Mouse (Mus musculus) gonadal fat pad, adult 2 months (tissue): Measurements from ENCODE around the gene Acot10. TPM values are rescaled to one million over a fixed set of nuclear protein-coding genes. Genes with fewer than 3 reads are reported as not detected.
"Not testable (repeated sequence)": the region's sequence is repeated elsewhere in the genome, so short reads cannot be mapped to it uniquely, and the experiment has no call there.

Experiments
- DNase-seq: peaks from one replicate; pipeline ENCODE4 v3.0.0-alpha.2; 2012; ENCODE audit warnings: low read depth
- polyA plus RNA-seq: library from polyadenylated mRNA; depleted of rRNA; stranded (reverse); fragments of >200 nt; gene quantifications from 2 replicates; pipeline ENCODE4 v1.2.3, GENCODE M21; 2012; rRNA removed

Acot10 gene
- 0.18 and 0.30 TPM in 2 replicates for polyA plus RNA-seq

GRCm38 (mm10) chr15:20666650-20667049 lies at the start of gene Acot10:
TSS of gene Acot10 (minus strand) at chr15:20666750.
- DNase-seq = no peak

DNA sequence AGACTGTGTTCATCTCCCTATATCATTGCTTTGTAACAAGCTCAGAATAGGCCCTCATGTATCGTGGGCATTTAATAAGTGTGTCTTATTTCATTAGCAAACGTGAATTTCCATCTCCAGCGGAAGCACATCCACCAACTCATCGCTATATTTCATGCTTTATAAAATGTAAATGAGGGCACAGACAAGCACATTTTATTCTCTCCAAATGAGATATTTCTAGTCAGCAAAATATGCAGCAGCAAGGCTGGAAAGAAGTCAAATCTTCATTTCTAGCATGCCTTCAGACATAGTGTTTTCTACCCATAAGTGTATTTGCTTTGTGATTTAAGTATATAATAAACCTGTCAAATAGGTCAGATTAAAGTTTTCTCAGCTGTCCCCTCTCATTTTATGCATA lies 45.3 kb upstream of the Acot10 start:
- no peak for DNase-seq

DNA sequence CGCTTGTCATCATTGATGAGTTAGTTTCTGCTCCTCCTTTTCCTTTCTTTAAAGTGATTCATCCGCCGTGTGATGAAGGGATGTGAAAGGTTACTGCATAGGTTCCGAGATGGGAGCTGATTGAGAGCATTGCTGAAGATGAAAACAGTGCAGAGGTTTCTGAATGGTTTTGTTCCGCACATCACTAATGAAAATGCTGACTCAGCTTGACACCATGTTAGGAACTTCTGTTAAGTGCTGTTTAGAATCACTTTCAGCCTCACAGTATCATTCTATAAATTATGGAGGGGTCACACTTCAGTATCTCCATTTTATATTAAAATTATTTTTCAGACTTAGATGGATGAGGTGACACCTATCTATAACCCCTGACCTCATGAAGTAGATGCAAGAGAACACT lies 29.7 kb upstream of the Acot10 start:
- no peak for DNase-seq

GRCm38 (mm10) chr15:20684200-20684599 lies 17.6 kb upstream of the Acot10 start:
- no peak for DNase-seq

GRCm38 (mm10) chr15:20682719-20683118 lies 16.2 kb upstream of the Acot10 start:
- no peak for DNase-seq

DNA sequence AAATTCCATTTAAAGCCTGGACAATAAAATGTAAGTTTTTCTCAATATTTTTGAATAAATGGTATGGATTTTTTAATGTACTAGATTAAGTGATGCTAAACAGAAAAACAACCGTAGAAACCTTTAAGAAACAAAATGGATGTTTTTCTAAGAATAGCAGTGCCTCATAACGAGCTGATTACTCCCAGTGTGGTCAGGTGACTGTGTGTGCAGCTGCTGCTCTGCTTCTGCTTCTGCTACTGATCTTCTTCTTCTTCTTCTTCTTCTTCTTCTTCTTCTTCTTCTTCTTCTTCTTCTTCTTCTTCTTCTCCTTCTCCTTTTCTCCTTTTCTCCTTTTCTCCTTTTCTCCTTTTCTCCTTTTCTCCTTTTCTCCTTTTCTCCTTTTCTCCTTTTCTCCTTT lies 3.0 kb upstream of the Acot10 start:
- DNase-seq = not testable (repeated sequence)

GRCm38 (mm10) chr15:20667989-20668388 lies 1.4 kb upstream of the Acot10 start:
- DNase-seq = no peak

DNA sequence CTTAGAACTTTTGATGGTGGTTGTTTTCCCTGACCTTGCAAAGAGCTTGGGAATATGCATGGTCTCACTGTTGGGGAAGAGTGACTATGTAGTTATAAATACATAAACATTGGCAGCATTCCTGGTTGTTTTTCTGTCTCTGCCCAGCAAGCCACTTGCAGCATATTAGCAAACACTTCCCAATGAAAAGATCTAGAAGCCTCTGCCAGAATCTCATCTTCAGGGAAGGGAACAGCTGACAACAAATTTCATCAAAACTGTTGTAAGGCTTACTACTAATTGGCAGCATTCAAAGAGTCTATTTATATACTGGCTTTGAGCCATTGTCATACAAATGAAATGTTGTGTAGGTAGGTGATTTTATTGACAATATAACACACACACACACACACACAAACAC lies 800 bp upstream of the Acot10 start:
- no peak for DNase-seq

GRCm38 (mm10) chr15:20660221-20660620 lies 6.3 kb downstream of the Acot10 start:
- DNase-seq = no peak

DNA sequence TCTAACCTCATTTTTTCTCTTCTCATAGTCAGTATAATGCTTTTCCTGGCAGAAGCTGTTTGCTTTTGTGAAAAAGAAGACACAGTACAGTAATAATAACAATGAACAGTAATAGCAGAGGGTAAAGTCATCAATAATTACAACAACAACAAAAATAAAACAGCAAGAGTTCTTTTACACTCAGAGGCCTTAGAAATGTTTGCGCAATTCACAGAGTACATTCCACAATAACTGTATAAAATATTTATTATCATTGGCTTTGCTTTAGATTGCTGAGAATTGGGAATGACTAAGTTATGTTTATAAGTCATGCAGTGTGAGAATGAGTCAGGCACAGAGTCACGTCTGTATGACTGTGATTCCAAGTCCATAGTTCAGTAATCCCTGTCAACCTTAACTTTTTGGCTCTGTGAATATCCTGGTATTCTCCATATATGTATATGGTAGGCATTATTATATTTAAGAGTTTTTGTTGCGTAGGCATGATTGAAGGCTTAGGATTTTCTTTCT lies 23.6 kb downstream of the Acot10 start:
- DNase-seq = no peak

DNA sequence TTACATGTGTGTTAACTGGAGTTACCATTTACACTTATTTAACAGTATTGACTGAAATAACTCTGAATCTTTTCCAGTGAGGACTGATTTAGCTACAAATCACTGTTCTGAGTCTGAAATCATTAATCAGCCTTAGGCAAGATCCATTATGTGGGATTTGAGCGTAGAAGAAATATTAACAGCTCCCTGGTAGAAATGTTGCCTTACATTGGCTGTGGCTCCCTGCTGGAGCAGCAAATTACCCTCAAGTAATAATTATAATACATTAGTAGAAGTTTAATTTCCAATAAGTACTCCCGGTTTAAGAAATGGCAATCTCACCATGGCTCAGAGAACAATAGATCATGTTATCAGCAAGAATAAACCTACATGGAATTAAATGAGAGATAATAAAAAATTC lies 27.4 kb downstream of the Acot10 start:
- no peak for DNase-seq

GRCm38 (mm10) chr15:20634593-20634992 lies 32.0 kb downstream of the Acot10 start:
- no peak for DNase-seq

Other genes with a start within 250 kb of the Acot10 start
- not detected in 2 replicates for gene Cdh12, start 217.5 kb downstream of the Acot10 start, polyA plus RNA-seq